Mouse (Mus musculus) forebrain, embryonic 12.5 days (tissue): ENCODE measurements at regions not wholly inside any gene's neighbourhood (a gene's known extent, or its start where the extent isn't known, plus 50 kb on each side); places are given as distances from the start of the nearest gene placed in this dataset.

Source experiments
- ATAC-seq: fragments of 200-750 bp; cut with Nextera tagmentation; 2 replicates; pipeline ENCODE4 v1.8.0; 2017; ENCODE audit warnings: moderate TSS enrichment; ENCODE audit not compliant: low FRiP score
- H3K27ac ChIP-seq: fragments of 300-500 bp; sonication (generic); 2 replicates; pipeline ENCODE4 v1.5.1; 2016; ENCODE audit warnings: mild to moderate bottlenecking
- H3K27me3 ChIP-seq: fragments of 300-500 bp; sonication (generic); 2 replicates; pipeline ENCODE4 v1.6.1; 2016; ENCODE audit warnings: mild to moderate bottlenecking
- H3K36me3 ChIP-seq: fragments of 300-500 bp; sonication (generic); replicated peaks from 2 replicates; pipeline ENCODE4 v1.6.1; 2016; ENCODE audit warnings: mild to moderate bottlenecking
- H3K4me1 ChIP-seq: fragments of 300-500 bp; sonication (generic); 2 replicates; pipeline ENCODE4 v1.6.1; 2016
- H3K4me2 ChIP-seq: fragments of 300-500 bp; sonication (generic); 2 replicates; pipeline ENCODE4 v1.6.1; 2016; ENCODE audit warnings: mild to moderate bottlenecking, moderate library complexity
- H3K4me3 ChIP-seq: fragments of 300-500 bp; sonication (generic); replicated peaks from 2 replicates; pipeline ENCODE4 v1.5.1; 2016; ENCODE audit warnings: mild to moderate bottlenecking
- H3K9ac ChIP-seq: fragments of 300-500 bp; sonication (generic); 2 replicates; pipeline ENCODE4 v1.6.1; 2016; ENCODE audit warnings: mild to moderate bottlenecking
- H3K9me3 ChIP-seq: fragments of 300-500 bp; sonication (generic); 2 replicates; pipeline ENCODE4 v1.6.1; 2016
- WGBS: fragments of 180-500 bp; shearing (Covaris S2); methylation state at CpG from one replicate; pipeline ENCODE4 v1.1.7; 2016; 5-methylcytosine and 5-hydroxymethylcytosine counted together

DNA sequence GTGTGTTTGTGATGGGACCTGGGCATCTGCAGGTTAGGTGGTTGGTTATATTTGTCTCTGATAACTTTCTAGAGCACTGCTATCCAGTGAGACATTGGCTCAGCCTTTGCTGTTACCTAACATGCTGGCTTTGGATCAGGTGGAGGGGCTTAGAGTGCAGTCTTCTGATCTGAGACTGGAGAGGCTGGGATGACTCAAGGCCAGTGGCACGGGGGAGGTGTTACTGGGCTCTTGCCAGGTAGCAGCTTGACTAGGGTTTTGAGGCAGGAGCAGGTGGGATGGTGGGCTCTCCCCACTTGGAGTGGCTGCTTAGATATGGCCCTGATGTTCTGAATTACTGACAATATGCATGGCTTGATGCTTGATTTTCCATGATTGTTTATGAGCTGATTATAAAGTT is 236.0 kb downstream of the Zfp704 start:
- no peak for ATAC-seq
- Histone ChIP-seq H3K27ac (no peak overlapping the region), H3K9ac (no peak overlapping the region), H3K36me3 (no peaks in the 10 kb centered on the region), H3K4me1 (no peaks in the 10 kb centered on the region), H3K27me3 (no peaks in the 10 kb centered on the region), H3K4me2 (no peak overlapping the region), H3K4me3 (no peak overlapping the region), H3K9me3 (no peaks in the 10 kb centered on the region; the same call in 1 of the 2 replicates)
- 68% methylated on average over 1 of the region's 1 CpGs for WGBS

DNA sequence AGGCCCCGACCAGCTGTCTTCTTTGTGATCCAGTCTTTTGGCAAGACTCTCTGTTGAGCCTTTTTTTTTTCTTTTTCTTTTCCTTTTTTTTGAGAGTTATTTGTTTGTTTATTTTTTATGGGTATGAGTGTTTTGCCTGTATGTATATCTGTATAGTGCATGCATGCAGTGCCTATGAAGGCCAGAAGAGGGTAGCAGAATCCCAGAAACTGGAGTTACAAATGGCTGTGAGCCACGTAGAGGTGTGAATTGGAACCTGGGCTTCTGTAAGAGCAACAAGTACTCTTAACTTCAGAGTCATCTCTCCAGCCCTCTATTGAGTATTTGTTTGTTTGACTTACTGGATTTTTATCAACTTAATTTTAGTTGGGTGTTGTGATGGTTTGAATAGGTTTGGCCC is 239.8 kb downstream of the Zfp704 start:
- Histone ChIP-seq H3K4me3 (no peak overlapping the region), H3K27ac (no peak overlapping the region), H3K4me2 (no peak overlapping the region), H3K4me1 (no peaks in the 10 kb centered on the region; the same call in 1 of the 2 replicates), H3K9me3 (no peaks in the 10 kb centered on the region; the same call in 1 of the 2 replicates), H3K9ac (no peak overlapping the region), H3K27me3 (no peaks in the 10 kb centered on the region), H3K36me3 (no peaks in the 10 kb centered on the region)
- ATAC-seq: no peak
- WGBS: 79% methylated on average over 2 of the region's 2 CpGs

DNA sequence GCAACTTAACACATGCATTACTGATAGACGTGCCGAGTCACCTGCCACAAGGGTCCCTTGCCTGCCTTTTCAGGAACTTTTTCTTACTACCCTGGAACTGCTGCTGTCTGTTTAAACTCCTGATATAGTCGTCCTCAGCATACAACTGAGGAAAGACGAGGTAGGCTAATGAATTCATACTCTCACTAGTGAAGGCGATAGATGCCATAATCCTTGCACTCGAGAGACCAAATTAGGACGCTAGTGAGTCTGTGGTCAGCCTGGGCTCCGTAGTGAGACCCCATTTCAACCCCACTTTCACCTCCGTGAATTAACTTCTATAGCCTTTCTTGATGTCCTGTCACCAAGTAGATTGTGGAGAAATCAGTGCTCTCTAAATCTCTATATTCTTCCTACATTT is 244.1 kb downstream of the Zfp704 start:
- no peak for ATAC-seq
- H3K27me3 ChIP-seq: no peaks in the 10 kb centered on the region
- no peaks in the 10 kb centered on the region; the same call in 1 of the 2 replicates for H3K4me1 ChIP-seq
- H3K4me3 ChIP-seq: no peak overlapping the region
- no peak overlapping the region for H3K4me2 ChIP-seq
- H3K9me3 ChIP-seq: no peaks in the 10 kb centered on the region; the same call in 1 of the 2 replicates
- no peak overlapping the region for H3K27ac ChIP-seq
- WGBS: 81% methylated on average over 9 of the region's 9 CpGs
- H3K36me3 ChIP-seq: no peaks in the 10 kb centered on the region
- H3K9ac ChIP-seq: no peak overlapping the region

DNA sequence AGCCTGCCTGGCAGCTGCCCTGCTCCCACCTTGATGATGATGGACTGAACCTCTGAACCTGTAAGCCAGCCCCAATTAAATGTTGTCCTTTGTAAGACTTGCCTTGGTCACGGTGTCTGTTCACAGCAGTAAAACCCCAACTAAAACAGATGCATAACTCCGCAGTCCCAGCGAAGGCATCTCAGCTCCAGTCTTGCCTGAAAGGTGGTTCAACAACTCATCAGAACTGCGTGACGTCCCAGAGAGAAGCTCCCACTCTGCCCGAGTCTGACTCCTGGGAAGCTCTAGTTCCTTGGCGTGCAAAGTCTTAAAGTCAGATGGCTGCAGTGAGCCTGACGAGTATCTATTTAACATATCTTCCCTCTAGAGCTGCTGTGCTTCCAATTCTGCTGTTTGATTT is 250.7 kb downstream of the Zfp704 start:
- 93% methylated on average over 8 of the region's 8 CpGs for WGBS
- no peak for ATAC-seq

DNA sequence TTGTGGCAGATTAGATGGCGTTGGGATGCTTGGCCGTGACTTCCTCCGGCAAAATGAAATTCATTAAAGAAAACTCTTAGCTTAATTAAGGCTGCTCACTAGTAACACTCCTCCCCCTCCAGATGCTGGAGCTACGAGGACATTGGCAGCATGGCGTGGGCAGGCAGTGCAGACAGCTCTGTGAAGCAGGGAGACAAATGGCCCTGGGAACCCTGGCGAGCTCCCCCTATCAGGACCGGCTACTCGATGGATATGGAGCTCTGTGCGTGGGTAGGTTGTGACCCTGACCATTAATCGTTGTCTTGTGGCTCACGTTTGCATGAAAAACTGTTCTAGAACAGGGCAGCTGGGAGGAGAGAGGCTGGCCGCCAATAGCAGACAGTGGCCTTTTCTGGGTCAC is 251.8 kb downstream of the Zfp704 start:
- H3K4me1 ChIP-seq: 0 out of 2 replicates have a peak, but pooled peaks cover 3% of the 10 kb centered on the region
- no peak overlapping the region for H3K27ac ChIP-seq
- no peak overlapping the region for H3K9ac ChIP-seq
- no peaks in the 10 kb centered on the region for H3K27me3 ChIP-seq
- no peaks in the 10 kb centered on the region for H3K36me3 ChIP-seq
- no peak overlapping the region for H3K4me2 ChIP-seq
- 77% methylated on average over 12 of the region's 12 CpGs for WGBS
- ATAC-seq: no peak
- no peak overlapping the region for H3K4me3 ChIP-seq
- no peaks in the 10 kb centered on the region for H3K9me3 ChIP-seq

More for the DNA sequence above, 250.7 kb downstream of the Zfp704 start:
- Histone ChIP-seq H3K27ac (no peak overlapping the region), H3K9ac (no peak overlapping the region), H3K36me3 (no peaks in the 10 kb centered on the region), H3K4me3 (no peak overlapping the region), H3K4me2 (no peak overlapping the region), H3K4me1 (0 out of 2 replicates have a peak, but pooled peaks cover 3% of the 10 kb centered on the region), H3K27me3 (no peaks in the 10 kb centered on the region), H3K9me3 (no peaks in the 10 kb centered on the region)

DNA sequence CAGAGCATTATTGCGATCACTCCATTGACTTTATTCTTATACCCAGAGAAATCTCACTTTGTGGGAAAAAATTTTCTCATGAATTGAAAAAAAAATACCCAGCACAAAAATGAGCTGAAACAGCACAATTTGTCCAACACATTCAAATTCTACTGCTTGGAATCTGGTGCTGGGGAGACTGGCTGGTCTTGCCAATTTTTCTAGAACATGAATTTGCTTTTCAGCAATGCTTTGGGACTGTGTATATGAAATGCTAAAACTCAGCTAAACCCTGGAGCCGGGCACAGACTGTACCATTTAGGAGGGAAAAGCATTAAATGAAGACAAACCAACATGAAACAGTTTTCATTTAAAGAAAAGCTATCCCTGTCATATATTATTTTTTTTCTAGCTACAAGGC is 252.2 kb downstream of the Zfp704 start:
- no peak overlapping the region for H3K4me3 ChIP-seq
- WGBS: 96% methylated on average over 2 of the region's 2 CpGs
- H3K9ac ChIP-seq: no peak overlapping the region
- no peak for ATAC-seq
- no peaks in the 10 kb centered on the region for H3K9me3 ChIP-seq
- H3K27me3 ChIP-seq: no peaks in the 10 kb centered on the region
- H3K4me1 ChIP-seq: 0 out of 2 replicates have a peak, but pooled peaks cover 3% of the 10 kb centered on the region
- no peaks in the 10 kb centered on the region for H3K36me3 ChIP-seq
- no peak overlapping the region for H3K4me2 ChIP-seq
- H3K27ac ChIP-seq: no peak overlapping the region

DNA sequence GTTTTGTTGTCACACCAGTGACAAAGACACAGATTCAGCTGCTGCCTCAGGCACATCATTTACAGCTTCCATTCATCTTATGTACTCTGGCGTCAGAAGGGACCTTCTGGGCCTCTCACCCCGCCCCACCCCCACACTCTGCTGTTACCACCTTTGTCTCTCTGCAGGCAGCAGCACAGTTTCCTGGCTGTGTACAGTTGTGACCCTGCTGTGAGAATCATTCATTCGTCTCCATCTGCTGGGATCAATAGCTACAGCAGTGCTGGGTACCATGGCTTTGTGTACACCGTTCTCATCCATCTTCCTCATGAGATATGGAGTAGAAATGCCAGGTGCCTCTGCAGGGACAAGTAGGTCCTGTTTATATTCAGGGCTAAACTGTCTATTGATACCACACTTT is 254.0 kb downstream of the Zfp704 start:
- Histone ChIP-seq H3K4me1 (0 out of 2 replicates have a peak, but pooled peaks cover 3% of the 10 kb centered on the region), H3K27ac (no peak overlapping the region), H3K4me3 (no peak overlapping the region), H3K9ac (no peak overlapping the region), H3K4me2 (no peak overlapping the region), H3K9me3 (no peaks in the 10 kb centered on the region), H3K27me3 (peaks cover 5% of the 10 kb centered on the region; the same call in 1 of the 2 replicates), H3K36me3 (no peaks in the 10 kb centered on the region)
- peak; percentile 57; the same call in 1 of the 2 replicates for ATAC-seq
- WGBS: 57% methylated on average over 4 of the region's 4 CpGs

DNA sequence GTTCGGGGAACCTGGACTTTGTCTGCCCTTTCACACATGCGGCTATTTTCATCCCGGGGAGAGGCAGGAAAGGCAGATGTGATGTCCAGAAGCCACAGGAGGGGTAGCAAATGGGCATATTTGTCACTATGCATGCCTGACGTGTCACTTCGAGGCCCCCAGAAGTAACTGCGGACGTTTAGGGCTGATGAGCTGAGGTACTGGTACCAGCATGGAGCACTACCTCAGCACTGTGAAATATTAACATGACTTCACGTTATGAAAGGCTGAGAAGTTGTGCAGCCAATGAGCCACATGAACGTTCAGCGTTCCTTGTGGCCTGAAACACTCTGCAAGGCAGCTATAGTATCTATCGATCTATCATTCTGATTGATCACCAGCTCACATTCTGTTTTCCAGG is 255.1 kb downstream of the Zfp704 start:
- 90% methylated on average over 11 of the region's 11 CpGs for WGBS

DNA sequence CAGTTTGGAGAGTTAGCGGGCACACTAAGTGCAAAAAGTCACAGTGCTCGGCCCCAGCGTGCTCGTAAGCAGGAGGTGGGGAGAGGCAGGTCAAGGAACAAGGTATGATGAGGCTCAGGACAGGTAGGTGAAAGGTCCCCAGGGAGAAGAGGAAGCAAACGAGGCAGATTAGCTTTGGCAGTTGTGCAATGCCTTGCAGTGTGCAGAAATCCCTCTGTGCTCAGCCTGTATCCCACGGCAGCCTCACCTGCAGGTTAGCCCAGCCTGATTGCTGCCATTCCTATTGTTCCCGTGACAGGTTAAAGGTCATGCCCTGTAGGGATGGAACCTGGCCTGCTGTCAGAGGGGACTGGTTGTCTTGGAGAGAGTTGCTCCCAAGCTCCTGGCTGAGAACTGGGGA is 257.6 kb downstream of the Zfp704 start:
- WGBS: 30% methylated on average over 7 of the region's 7 CpGs
- Histone ChIP-seq H3K9me3 (no peaks in the 10 kb centered on the region), H3K36me3 (no peaks in the 10 kb centered on the region), H3K27me3 (peaks cover 21% of the 10 kb centered on the region), H3K9ac (no peak overlapping the region), H3K4me3 (no peak overlapping the region), H3K4me1 (peaks cover 12% of the 10 kb centered on the region), H3K27ac (no peak overlapping the region), H3K4me2 (no peak overlapping the region)
- ATAC-seq: no peak

More for the DNA sequence above, 255.1 kb downstream of the Zfp704 start:
- Histone ChIP-seq H3K9me3 (no peaks in the 10 kb centered on the region), H3K36me3 (no peaks in the 10 kb centered on the region), H3K27ac (no peak overlapping the region), H3K27me3 (peaks cover 5% of the 10 kb centered on the region; the same call in 1 of the 2 replicates), H3K4me2 (no peak overlapping the region), H3K4me1 (0 out of 2 replicates have a peak, but pooled peaks cover 3% of the 10 kb centered on the region), H3K4me3 (no peak overlapping the region), H3K9ac (no peak overlapping the region)
- ATAC-seq: no peak

DNA sequence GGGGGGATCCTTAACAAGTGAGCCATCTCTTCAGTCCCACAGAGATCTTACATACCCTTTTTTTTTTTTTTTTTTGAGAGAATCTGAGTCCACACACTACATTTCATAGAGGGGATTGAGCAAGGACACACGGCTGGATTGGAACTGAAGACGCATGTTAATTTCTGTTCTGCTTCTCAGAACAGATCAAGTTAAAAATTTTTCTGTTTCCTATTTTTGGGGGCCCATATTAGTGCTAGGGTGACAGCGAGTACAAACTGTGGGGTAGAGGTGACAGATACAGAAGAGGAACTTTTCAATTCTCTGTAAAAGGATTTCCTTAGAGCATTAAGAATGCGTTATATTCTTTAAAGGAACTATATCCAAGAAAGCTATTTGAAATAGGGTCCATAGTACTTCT is 260.1 kb downstream of the Zfp704 start:
- 91% methylated on average over 4 of the region's 4 CpGs for WGBS
- H3K9me3 ChIP-seq: no peaks in the 10 kb centered on the region

DNA sequence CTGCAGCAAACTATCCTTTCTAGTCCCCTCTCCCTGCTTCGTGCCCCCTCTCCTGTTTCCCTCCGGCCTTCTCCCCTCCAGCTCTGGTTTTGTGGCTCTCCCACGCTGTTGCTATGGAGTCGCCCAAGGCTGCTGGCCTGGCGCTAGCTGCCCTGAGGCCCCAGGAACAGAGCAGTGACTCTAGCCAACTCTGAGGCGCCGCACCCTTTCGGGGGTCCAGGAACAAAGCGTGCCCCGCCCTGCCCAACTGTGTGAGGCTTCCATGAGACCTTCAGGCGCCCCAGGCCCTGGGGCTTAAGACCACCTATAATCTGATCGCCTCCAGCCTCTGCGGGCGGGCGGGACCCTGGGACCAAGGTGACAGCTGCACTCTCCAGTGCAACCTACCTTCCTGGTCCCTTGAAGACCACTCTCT is 262.4 kb downstream of the Zfp704 start:
- H3K4me2 ChIP-seq: peak overlapping the region; percentile 94

More for the DNA sequence above, 260.1 kb downstream of the Zfp704 start:
- ATAC-seq: no peak
- Histone ChIP-seq H3K27ac (no peak overlapping the region), H3K36me3 (no peaks in the 10 kb centered on the region), H3K4me3 (no peak overlapping the region), H3K9ac (no peak overlapping the region), H3K27me3 (peaks cover 32% of the 10 kb centered on the region), H3K4me2 (no peak overlapping the region), H3K4me1 (peaks cover 13% of the 10 kb centered on the region)

DNA sequence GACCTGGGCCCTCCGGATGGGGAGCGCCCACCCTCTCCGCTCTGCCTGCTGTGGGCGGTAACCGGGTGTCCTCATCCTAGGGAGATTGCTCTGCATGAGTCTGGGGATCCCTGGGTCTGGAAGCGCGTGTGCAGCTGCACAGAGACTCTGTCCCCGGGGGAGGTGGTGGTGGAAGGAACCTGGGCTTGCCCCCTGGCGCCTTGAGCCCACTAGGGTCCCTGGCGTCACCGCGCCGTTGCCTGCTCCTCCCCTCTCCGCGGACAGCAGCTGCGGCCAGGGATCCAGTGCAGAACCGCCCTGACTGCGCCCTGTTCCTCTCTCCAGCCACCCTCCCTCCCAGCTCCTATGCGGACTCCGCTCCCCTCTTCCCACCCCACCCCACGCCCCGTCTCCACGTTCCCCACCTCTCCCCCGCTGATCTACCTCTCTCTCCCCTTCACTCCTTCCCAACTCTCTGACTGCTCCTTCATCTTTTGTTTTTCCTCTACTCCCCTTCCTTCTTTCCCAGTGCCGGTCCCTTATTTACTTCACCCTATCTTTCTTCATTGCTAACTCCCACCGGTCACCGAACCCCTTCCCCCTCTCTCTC is 262.9 kb downstream of the Zfp704 start:
- Histone ChIP-seq H3K36me3 (no peaks in the 10 kb centered on the region), H3K4me1 (peaks cover 23% of the 10 kb centered on the region), H3K4me3 (peak overlapping the region; percentile 53), H3K9me3 (no peaks in the 10 kb centered on the region), H3K27me3 (peaks cover 44% of the 10 kb centered on the region), H3K9ac (peak overlapping the region; percentile 57), H3K27ac (no peak overlapping the region; the same call in 1 of the 2 replicates), H3K4me2 (peak overlapping the region; percentile 94)
- WGBS: 1% methylated on average over 25 of the region's 27 CpGs
- peak; percentile 77 for ATAC-seq

More for the DNA sequence above, 262.4 kb downstream of the Zfp704 start:
- Histone ChIP-seq H3K9ac (peak overlapping the region; percentile 57), H3K4me3 (peak overlapping the region; percentile 53), H3K4me1 (peaks cover 20% of the 10 kb centered on the region), H3K27me3 (peaks cover 46% of the 10 kb centered on the region), H3K27ac (no peak overlapping the region; the same call in 1 of the 2 replicates), H3K36me3 (no peaks in the 10 kb centered on the region), H3K9me3 (no peaks in the 10 kb centered on the region)
- peak; percentile 70 for ATAC-seq
- 4% methylated on average over 15 of the region's 15 CpGs for WGBS

DNA sequence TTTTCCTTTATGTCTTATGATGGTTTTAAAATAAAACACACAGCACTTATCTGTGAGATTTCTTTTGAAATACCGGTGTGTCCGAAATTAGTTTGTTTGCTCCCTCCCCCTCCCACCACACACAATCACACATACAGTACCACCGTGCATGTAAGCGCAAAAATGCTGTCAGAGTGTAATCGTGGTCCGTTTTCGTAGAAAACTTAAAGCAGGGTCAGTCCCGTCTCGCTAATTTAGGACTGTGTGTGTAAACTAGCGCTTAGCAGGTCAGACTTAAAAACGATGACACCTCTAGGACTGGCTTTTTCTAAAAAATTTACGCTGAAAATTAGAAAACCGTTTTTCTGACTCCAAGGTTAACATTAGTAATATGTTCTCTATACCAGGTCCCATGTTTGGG is 263.5 kb downstream of the Zfp704 start:
- peak; percentile 9; the same call in 1 of the 2 replicates for ATAC-seq
- Histone ChIP-seq H3K4me2 (peak overlapping the region; percentile 94), H3K9me3 (no peaks in the 10 kb centered on the region), H3K27me3 (peaks cover 44% of the 10 kb centered on the region), H3K36me3 (no peaks in the 10 kb centered on the region), H3K4me3 (peak overlapping the region; percentile 53), H3K27ac (no peak overlapping the region), H3K4me1 (peaks cover 27% of the 10 kb centered on the region), H3K9ac (no peak overlapping the region; the same call in 1 of the 2 replicates)
- 1% methylated on average over 13 of the region's 13 CpGs for WGBS
